In the genomic region with DNA sequence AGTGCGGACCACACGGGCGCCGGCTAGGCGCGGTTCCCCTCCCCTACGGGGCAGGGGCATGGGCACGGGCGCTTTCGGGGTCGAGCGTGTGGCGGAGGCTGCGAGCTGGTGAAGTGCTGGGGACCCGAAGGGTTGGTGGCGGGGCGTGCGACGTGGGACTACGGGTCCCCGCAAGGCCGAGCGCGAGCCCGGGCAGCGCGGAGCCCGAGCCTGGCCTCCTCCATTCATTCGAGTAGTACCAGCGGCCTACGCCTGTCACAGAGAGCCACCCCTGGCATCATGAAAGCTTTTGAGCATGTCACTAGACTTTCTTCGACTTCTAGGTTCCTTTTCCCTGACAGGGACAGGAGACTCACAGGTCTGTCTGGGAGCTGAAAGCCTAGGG, we compare ENCODE assay signal across 8 mouse cellular contexts. TPM values are rescaled to one million over a fixed set of nuclear protein-coding genes. Genes with fewer than 3 reads are reported as not detected.
DNase-seq lines count a peak whose midpoint lies in the region; ATAC-seq and TF ChIP-seq lines count a peak whose summit lies in the region.

A gene (minus strand): TSS at position 134 of the 385 bp plus-strand sequence.

- peaks cover 2 to 9% of the 10 kb centered on the region in 2 experiments; a peak in 3 of 4 replicates for H3K36me3 ChIP-seq in MEL (ENCODE audit: control insufficient read depth in 1 of 2, insufficient read depth in 2 of 2, low read length in 2 of 2)
- H3K36me3 ChIP-seq in liver, embryonic 13.5 days: peaks cover 28% of the 10 kb centered on the region

- WGBS in cerebellum, adult 2 months: under 1% methylated on average over 32 of the region's 32 CpGs
- WGBS in liver, embryonic 13.5 days (ENCODE audit: insufficient replicate concordance): under 1% methylated on average over 32 of the region's 32 CpGs

- H3K9ac ChIP-seq in MEL (ENCODE audit: control insufficient read depth, low read depth, low read length, poor library complexity, severe bottlenecking): peak within 1 kb of the TSS; percentile 98
- H3K9ac ChIP-seq in liver, embryonic 13.5 days: peak within 1 kb of the TSS; percentile 97

- peaks cover 4 to 16% of the 10 kb centered on the region in 2 experiments for H3K4me1 ChIP-seq in MEL (ENCODE audit: control insufficient read depth in 1 of 2, insufficient read depth in 2 of 2, low read length in 2 of 2)
- H3K4me1 ChIP-seq in cerebellum, adult 2 months (ENCODE audit: control insufficient read depth, insufficient read depth, low read length): no peaks in the 10 kb centered on the region; the same call in none of the 2 replicates
- peaks cover 25% of the 10 kb centered on the region for H3K4me1 ChIP-seq in liver, embryonic 13.5 days (replicated peaks)

- TF ChIP-seq RAD21 in MEL (IDR thresholded peaks at IDR 0.05; ENCODE audit: low read depth, low read length): no peak

- TF ChIP-seq CTCF in layer of hippocampus, adult 2 months (conservative IDR thresholded peaks at IDR 0.05): no peak
- no peak for TF ChIP-seq CTCF in MEL (IDR thresholded peaks at IDR 0.05 in 2 of 3, conservative IDR thresholded peaks at IDR 0.05 in 1 of 3; ENCODE audit: control insufficient read depth in 1 of 3, insufficient read depth in 1 of 3, low read depth in 2 of 3, low read length in 3 of 3, poor library complexity in 1 of 3, severe bottlenecking in 1 of 3)
- no peak for TF ChIP-seq CTCF in cerebellum, adult 2 months (IDR thresholded peaks at IDR 0.05; ENCODE audit: borderline replicate concordance, insufficient read depth, low read depth, low read length)

- H3K27me3 ChIP-seq in MEL (ENCODE audit: control insufficient read depth in 1 of 2, insufficient read depth in 2 of 2, low read length in 2 of 2): no peaks in the 10 kb centered on the region
- H3K27me3 ChIP-seq in cerebellum, adult 2 months (ENCODE audit: control insufficient read depth, insufficient read depth, low read length): no peaks in the 10 kb centered on the region
- H3K27me3 ChIP-seq in liver, embryonic 13.5 days: no peaks in the 10 kb centered on the region

- H3K9me3 ChIP-seq in MEL (replicated peaks; ENCODE audit: insufficient read depth, low read length): no peaks in the 10 kb centered on the region
- no peaks in the 10 kb centered on the region for H3K9me3 ChIP-seq in liver, embryonic 13.5 days (replicated peaks)

- peak within 1 kb of the TSS; percentile 75 for H3K4me3 ChIP-seq in layer of hippocampus, adult 2 months
- peak within 1 kb of the TSS; percentile 80 to 98 for H3K4me3 ChIP-seq in MEL (ENCODE audit: control insufficient read depth in 1 of 2, insufficient read depth in 1 of 2, low read depth in 2 of 2, low read length in 2 of 2)
- peak within 1 kb of the TSS; percentile 53 for H3K4me3 ChIP-seq in cerebellum, adult 2 months (replicated peaks; ENCODE audit: insufficient read depth, low read depth, low read length)
- peak within 1 kb of the TSS; percentile 98 for H3K4me3 ChIP-seq in liver, embryonic 13.5 days (replicated peaks)

- DNase-seq in layer of hippocampus, adult 2 months (ENCODE audit: low spot score in 2 of 2): peak; percentile 62 to 67
- DNase-seq in layer of hippocampus, postnatal 10 days (ENCODE audit: low spot score in 2 of 2): no peak
- DNase-seq in MEL (ENCODE audit: low read depth, low spot score): peak; percentile 65
- DNase-seq in cerebellum, adult 2 months: peak in 1 of 2 experiments; percentile 81
- DNase-seq in liver, embryonic 13.5 days: no peak
- no peak for DNase-seq in thymus, adult 18-20 months
- DNase-seq in Muller cell, postnatal 12 days (ENCODE audit: inconsistent ontology term): no peak

- ATAC-seq in hematopoietic stem cell, adult 5-6 weeks (replicated peaks in 1 of 2; ENCODE audit: insufficient read depth in 1 of 2, low FRiP score in 2 of 2, low TSS enrichment in 1 of 2, low read depth in 1 of 2, poor library complexity in 2 of 2, severe bottlenecking in 2 of 2): peak; percentile 24 to 37; a peak in 2 of 4 replicates
- ATAC-seq in liver, embryonic 13.5 days (ENCODE audit: low read depth): no peak

- peak within 1 kb of the TSS; percentile 99 for H3K27ac ChIP-seq in layer of hippocampus, adult 2 months
- H3K27ac ChIP-seq in MEL (ENCODE audit: control insufficient read depth, low read depth, low read length): peak within 1 kb of the TSS; percentile 78
- H3K27ac ChIP-seq in cerebellum, adult 2 months (ENCODE audit: insufficient read depth, low read length): peak within 1 kb of the TSS; percentile 72
- peak within 1 kb of the TSS; percentile 89 for H3K27ac ChIP-seq in liver, embryonic 13.5 days

- peak within 1 kb of the TSS; percentile 82 for H3K4me2 ChIP-seq in liver, embryonic 13.5 days

- H3K79me2 ChIP-seq in MEL (ENCODE audit: control insufficient read depth, insufficient read depth, low read length, poor library complexity): peaks cover 38% of the 10 kb centered on the region

- no peak for TF ChIP-seq POLR2A in MEL (IDR thresholded peaks at IDR 0.05; ENCODE audit: control insufficient read depth in 1 of 2, insufficient read depth in 1 of 2, low read depth in 1 of 2, low read length in 2 of 2, poor library complexity in 1 of 2)
- no peak for TF ChIP-seq POLR2A in cerebellum, adult 2 months (IDR thresholded peaks at IDR 0.05; ENCODE audit: borderline replicate concordance, insufficient read depth, low read length)

- no peak for TF ChIP-seq EP300 in MEL (IDR thresholded peaks at IDR 0.05; ENCODE audit: low read depth in 1 of 2, low read length in 2 of 2)

TF ChIP-seq in MEL, 35 proteins besides CTCF, POLR2A, EP300 and RAD21:
- TF ChIP-seq MXI1 (IDR thresholded peaks at IDR 0.05; ENCODE audit: low read depth, low read length) (peak; percentile 42), E2F4 (IDR thresholded peaks at IDR 0.05; ENCODE audit: borderline replicate concordance, low read depth, low read length) (no peak)

RNA-seq across cellular contexts. Expression of the gene that starts here (rescaled TPM):
- 1 to 10 TPM in 1 of 2 experiments, under 1 TPM in 1; 0.61 to 1.2 TPM for total RNA-seq in layer of hippocampus, adult 2 months (2021)
- total RNA-seq in layer of hippocampus, postnatal 10 days (2021): under 1 TPM; 0.25 to 0.47 TPM
- total RNA-seq in MEL (2012; rRNA removed): 0.10 and 0.15 TPM in 2 replicates
- under 1 TPM in 1 of 2 experiments, not detected in 1; 0.18 TPM for polyA plus RNA-seq in MEL (2012; ENCODE audit: insufficient read depth in 1 of 2, insufficient read length in 2 of 2, low read depth in 1 of 2, low replicate concordance in 2 of 2, missing spikeins in 1 of 2)
- polyA plus RNA-seq in cerebellum, adult 2 months (2012; rRNA removed): 1.1 and 1.3 TPM in 2 replicates
- total RNA-seq in hematopoietic stem cell, adult 5-6 weeks (2017): 0.15 TPM in 1 of 2 replicates, not detected in the other
- polyA plus RNA-seq in liver, embryonic 13.5 days (2015; fragmentation: Nextera tagmentation; extraction: Ambion mirVana): 0.10 and 0.23 TPM in 2 replicates

Comparison
In these comparisons a context has a peak if more than half of its experiments do, and no peak if none do; other contexts are left out.
1. DNase-seq: peak in layer of hippocampus, adult 2 months (2 of 2); none in layer of hippocampus, postnatal 10 days (0 of 2), liver, embryonic 13.5 days (single experiment), thymus, adult 18-20 months (0 of 2) and Muller cell, postnatal 12 days (single experiment).
2. Peak in DNase-seq, H3K4me3 ChIP-seq, H3K27ac ChIP-seq and H3K9ac ChIP-seq in MEL; RNA of the gene not detected or under 1 TPM.
3. Peak in ATAC-seq in hematopoietic stem cell, adult 5-6 weeks; RNA of the gene not detected or under 1 TPM.
4. Peak in every context shown above with its lines, with median percentiles within 50 percentile points of each other: H3K27ac ChIP-seq and H3K4me3 ChIP-seq.